Mouse (Mus musculus): ENCODE data around the gene Hcn1. TPM values are rescaled to one million over a fixed set of nuclear protein-coding genes. Genes with fewer than 3 reads are reported as not detected.

The Hcn1 gene
- under 1 TPM; 0.03 to 0.05 TPM for total RNA-seq (2021)
- long read RNA-seq, experiment 1 = 0 reads
- long read RNA-seq, experiment 2, full-length matches to known transcripts = 1 of 1 reads
- long read RNA-seq, experiment 2, partial matches to known transcripts = 0 of 1 reads
- long read RNA-seq, experiment 2, other reads (novel, unspliced or antisense) = 0 of 1 reads

DNA sequence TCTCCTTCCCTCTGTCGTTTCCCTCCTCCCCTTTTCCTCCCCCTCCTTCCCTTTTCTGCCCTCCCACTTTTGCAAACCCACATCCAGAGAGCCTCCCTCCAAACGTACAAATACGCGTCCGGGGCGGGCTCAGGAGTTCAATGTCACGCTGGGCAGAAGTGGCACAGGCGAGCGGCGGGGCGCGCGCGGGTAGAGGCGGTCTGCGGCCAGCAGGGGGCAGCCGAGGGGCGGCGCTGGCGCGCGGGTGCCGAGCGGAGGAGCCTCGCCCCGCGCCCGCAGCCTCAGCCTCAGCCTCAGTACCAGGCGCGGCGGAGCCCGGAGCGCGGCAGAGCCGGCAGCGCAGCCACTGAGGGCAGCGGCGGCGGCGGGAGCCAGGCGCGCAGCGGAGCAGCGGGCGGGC is at the start of gene Hcn1:
Gene Hcn1 (plus strand): TSS at position 140 of the 400 bp plus-strand sequence.
- peak; percentile 7 to 16 for DNase-seq
- intact Hi-C loops (cut with DNase I) = no loop called here

DNA sequence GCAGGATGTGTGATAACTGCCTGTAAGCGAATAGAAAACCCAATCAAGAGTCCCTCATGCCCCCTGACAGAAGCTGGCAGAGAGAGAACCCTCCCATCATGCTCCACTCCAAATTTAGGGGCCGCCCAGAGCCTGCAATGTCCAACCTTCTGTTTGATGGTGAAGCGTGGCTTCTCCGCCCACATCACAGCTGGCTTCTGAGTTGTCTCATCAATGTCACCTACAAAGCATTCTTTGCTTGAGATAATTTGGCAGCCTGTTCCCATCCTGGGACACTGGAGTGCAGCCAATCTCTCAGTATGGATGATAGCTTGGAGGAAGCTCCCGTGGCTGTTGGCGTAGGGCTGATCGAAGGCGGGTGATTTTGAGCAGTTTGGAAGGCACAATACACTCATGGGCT is 34.9 kb upstream of the Hcn1 start:
- DNase-seq = no peak
- intact Hi-C loops (cut with DNase I) = no loop called here

DNA sequence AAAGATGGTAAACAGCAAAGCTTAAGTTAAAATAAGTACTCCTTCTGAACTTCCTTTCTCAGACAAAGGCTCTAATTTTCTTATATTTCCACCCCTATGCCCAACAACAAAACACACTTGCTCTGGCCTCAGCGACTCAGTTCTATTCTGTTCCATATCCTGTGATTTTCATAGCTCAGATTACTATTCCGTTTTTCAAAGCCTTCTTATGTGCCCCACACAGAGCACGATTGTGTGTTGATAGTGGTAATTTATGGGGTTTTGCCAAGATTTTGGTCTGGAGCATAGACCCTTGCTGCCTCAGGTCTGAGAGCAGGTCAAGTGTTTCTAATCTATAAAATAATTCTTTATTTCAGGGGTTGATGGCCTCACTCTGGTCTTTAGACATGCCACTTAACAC is 30.4 kb upstream of the Hcn1 start:
- intact Hi-C loops (cut with DNase I) = no loop called here
- DNase-seq = no peak

- intact Hi-C loops (cut with DNase I) = no loop called here
- no peak for DNase-seq
Measured at GRCm38 (mm10) chr13:117594494-117595182, 7.5 kb upstream of the Hcn1 start.

GRCm38 (mm10) chr13:117595183-117595532 is 7.0 kb upstream of the Hcn1 start:
- intact Hi-C loops (cut with DNase I) = no loop called here
- no peak for DNase-seq

- DNase-seq = no peak
- intact Hi-C loops (cut with DNase I) = no loop called here
Measured at GRCm38 (mm10) chr13:117601331-117601965, 672 bp upstream of the Hcn1 start.

- intact Hi-C loops (cut with DNase I) = no loop called here
- no peak for DNase-seq
Measured at GRCm38 (mm10) chr13:117602617-117603358, 668 bp downstream of the Hcn1 start.

DNA sequence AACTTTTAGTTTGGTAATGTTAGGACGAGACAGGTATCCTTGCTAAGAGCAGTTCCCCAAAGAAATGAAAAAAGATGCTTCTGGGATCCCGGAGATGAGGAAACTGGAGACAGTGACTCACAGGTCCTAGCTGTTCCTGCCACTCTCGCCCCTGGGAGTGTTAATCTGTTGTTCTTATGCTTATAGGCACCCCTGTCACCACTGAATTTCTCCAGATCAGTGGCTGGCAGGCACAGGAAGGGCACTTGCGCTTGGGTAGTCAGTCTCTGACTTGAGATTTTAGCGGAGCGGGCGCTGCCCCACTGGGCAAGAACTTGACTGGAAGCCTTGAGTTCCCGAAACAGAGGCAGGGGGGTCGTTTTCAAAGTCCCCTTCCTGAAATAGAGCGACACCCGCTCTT is 1.3 kb downstream of the Hcn1 start:
- no peak for DNase-seq
- intact Hi-C loops (cut with DNase I) = no loop called here

- no peak for DNase-seq
- intact Hi-C loops (cut with DNase I) = no loop called here
Measured at GRCm38 (mm10) chr13:117604073-117604472, 2.0 kb downstream of the Hcn1 start.

DNA sequence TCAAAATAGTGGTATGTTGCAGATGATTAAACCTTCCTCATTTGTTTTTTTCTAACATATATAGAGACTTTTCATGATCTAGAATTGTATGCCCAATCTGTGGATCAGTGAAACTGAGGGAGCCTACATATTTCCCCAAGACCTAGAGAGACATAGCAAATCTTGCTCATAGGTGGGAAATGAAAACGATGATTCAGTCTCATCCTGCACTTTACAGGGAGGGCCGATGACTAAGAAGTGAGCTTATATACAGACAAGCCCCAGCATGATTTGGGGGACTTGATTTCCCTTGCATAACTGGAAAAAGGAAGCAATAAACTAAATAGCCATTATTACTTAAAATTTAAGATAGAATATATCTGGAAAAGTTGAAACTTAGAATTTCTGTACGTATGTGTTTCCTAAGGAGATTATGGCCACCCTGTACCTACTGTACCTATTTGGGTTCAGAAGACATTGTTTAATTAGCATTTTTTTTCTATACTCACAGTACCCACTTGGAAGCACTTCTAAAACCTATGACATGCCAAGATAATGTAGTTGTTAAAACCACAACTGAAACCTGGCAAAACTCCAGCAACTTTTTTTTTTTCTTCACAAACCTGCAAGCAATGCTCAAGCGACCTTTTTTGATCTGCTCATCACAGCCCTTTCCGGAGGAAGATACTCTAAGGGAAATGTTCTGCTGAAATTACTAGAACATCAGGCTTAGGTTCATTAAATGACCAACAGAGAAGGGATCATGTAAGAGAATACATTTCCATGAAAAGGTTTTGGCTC is 3.0 kb downstream of the Hcn1 start:
- intact Hi-C loops (cut with DNase I) = no loop called here
- no peak for DNase-seq

- intact Hi-C loops (cut with DNase I) = no loop called here
- DNase-seq = no peak
Measured at GRCm38 (mm10) chr13:117611881-117612280, 9.8 kb downstream of the Hcn1 start.

DNA sequence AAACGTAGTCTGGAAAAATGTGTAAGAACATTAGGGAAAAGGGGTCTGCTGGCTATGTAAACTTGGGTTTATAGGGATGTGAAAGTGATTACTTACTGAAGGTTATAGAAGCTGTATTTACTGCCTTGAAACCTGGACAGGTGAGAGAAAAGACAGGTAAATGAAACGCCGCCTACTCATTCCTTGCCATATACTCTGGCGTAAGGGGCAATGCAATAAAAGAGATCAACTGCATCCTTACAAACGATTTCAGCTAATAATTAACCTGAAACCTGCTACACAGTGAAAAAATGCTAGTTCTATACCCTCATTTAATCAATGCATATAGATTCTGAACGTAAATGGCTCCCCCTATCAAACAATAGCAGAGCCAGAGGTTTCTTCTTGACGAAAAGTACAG is 17.4 kb downstream of the Hcn1 start:
- intact Hi-C loops (cut with DNase I) = no loop called here

DNA sequence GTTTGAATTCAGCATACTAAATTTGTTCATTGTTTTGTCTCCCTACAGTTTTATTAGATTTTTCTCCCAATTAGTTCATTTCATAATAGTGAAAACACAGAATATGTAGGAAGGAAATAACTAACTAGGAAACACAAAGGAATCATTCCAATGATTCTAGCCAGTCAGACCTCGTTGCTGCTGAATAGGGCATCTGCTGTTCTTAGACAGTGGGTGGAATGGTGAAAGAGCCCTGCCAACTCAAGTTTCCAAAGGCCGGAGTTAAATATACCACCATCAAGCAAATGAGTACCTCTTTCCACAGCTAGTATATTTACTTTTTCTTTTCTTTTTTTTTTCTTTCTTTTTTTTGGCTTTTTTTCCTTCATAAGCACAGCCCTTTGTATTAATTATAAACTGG is 55.4 kb downstream of the Hcn1 start:
- DNase-seq = no peak
- intact Hi-C loops (cut with DNase I) = no loop called here

More for the DNA sequence above, 17.4 kb downstream of the Hcn1 start:
- no peak for DNase-seq

DNA sequence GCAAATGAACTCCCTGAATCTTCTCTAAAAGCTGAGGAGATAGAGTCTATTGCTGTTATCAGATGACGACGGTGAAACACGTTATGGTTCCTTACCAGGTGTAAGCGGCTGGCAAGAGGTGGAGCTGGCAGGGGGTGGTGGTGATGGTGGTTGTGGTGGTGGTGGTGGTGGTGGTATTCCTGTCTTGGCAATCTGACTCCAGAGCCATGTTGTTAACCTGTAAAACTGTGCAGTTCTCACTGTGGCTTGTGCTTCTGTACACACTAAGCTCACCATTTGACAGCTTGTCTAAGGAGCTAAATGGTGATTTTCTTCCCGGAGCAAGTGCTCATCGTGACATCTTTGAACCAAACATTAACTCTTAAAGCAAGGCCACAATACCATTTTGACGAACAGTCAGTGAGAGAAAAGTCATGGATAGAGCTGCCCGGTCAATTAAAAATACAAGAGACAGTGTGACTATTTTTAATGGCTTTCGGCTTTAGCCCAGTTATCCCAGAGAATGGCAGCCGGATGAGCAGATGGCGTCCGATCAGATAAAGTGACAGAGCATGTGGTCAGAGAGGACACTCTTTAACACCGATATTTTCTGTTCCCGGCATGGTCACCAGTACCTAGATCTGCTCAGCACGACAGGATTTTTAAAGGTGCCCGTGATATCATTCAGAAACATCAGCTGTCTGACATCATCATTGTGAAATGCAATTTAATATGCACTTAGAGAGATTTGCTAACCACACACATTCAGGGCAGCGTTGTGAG is 56.5 kb downstream of the Hcn1 start:
- no peak for DNase-seq
- intact Hi-C loops (cut with DNase I) = no loop called here

- intact Hi-C loops (cut with DNase I) = no loop called here
- DNase-seq = no peak
Measured at GRCm38 (mm10) chr13:117659511-117659910, 57.4 kb downstream of the Hcn1 start.

DNA sequence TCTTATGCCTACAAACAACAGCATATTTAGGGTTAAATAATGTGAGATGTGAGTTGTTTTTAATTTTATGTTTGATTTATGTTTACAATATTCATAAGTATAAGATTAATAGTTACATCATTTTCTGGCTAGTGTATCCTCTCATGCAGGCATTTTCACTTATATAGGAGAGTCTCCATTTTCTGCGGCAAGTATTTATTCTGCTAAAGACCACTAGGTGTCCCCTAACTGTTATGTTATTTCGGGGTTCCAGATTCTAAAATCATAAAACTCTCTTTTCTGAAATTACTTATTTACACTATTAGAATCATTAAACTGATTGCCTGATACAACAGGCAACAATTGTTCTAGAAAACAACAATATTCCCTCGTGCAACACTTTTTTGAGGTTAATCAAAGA is 60.5 kb downstream of the Hcn1 start:
- intact Hi-C loops (cut with DNase I) = no loop called here
- DNase-seq = no peak

- no peak for DNase-seq
- intact Hi-C loops (cut with DNase I) = no loop called here
Measured at GRCm38 (mm10) chr13:117669303-117669702, 67.2 kb downstream of the Hcn1 start.

DNA sequence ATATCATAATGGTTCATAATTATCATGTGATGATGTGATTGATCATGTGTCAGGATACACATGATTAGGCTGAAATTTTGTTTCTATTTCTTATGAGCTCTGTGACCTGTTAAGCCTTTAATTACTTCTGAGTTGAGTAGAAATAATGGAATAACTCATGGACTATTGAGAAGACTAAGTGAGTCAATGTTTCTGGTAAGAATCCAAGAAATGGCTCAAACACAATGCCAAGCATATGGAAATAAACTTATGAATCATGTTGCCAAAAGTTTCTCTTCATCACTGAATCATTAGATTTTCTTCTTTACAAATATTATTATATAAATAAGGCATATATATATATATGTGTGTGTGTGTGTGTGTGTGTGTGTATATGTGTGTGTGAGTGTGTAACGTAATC is 69.7 kb downstream of the Hcn1 start:
- no peak for DNase-seq
- intact Hi-C loops (cut with DNase I) = no loop called here

- intact Hi-C loops (cut with DNase I) = no loop called here
- no peak for DNase-seq
Measured at GRCm38 (mm10) chr13:117676418-117676817, 74.3 kb downstream of the Hcn1 start.

DNA sequence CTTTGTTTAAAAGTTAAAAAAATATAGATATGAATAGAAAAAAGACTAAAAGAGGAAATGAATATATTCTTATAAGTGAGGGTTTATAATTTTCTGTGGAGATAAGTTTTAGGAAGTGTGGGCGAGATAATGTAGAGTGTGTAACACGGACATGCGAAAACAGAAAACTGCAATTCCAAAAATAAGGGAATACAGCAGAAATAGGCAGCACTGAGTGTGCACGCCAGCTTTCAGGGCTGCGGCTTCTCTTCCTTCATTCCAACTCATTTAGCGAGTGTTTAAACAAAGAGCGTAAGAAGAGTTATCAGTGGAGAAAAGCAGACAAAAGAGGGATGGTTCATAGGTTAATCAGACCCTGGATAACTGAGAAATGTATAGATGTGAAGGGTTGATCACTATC is 85.5 kb downstream of the Hcn1 start:
- no peak for DNase-seq
- intact Hi-C loops (cut with DNase I) = no loop called here

Data from gastrocnemius, postnatal 36 days (tissue).